Mouse (Mus musculus) small intestine, adult 10 weeks (tissue): ENCODE data around the gene Slc5a7. TPM values are rescaled to one million over a fixed set of nuclear protein-coding genes. Genes with fewer than 3 reads are reported as not detected.

ENCODE experiments used
- polyA plus RNA-seq: library from polyadenylated mRNA; stranded (reverse); fragments of 350-450 nt; fragmentation: Illumina TruSeq; extraction: RNeasy Lipid Tissue Mini Kit (QIAGEN cat#74804); gene quantifications from one replicate; pipeline ENCODE4 v1.2.3, GENCODE M21; 2014; ENCODE audit warnings: low replicate concordance

The Slc5a7 gene
- 3.5 TPM for polyA plus RNA-seq

DNA sequence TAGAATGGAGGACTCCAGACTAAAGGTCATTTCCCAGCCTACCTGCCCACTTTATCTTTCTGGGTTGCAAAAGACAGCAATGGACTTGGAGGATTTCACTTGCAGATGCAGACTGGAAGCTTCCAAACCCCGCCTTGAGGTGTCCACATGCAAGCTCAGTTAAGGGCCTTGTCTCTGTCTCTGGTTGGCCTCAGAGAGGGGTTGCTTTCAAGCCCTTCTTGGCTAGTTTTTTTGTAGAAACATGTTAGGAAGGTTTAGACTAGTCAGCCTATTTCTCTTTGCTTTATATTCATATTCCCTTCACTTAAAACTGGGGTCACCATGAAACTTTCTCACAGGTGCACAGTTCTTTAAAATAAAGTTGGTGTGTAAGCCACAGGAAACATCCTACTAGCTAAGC is at the start of gene Slc5a7:
Gene Slc5a7, minus strand, starts transcription at position 101 of the 400 bp plus-strand sequence.

